Mouse (Mus musculus) bone marrow, adult 2 months (tissue): ENCODE measurements at regions not wholly inside any gene's neighbourhood (a gene's known extent, or its start where the extent isn't known, plus 50 kb on each side); places are given as distances from the start of the nearest gene placed in this dataset.

Experiments used
- H3K27ac ChIP-seq: fragments of 200-500 bp; 2 replicates; pipeline ENCODE4 v1.5.1; 2012; ENCODE audit warnings: low read depth, mild to moderate bottlenecking, control low read depth, inconsistent platforms, low read length; ENCODE audit not compliant: control insufficient read depth, poor library complexity, insufficient read depth
- H3K4me1 ChIP-seq: fragments of 200-500 bp; 2 replicates; pipeline ENCODE4 v1.6.1; 2011; ENCODE audit warnings: low read length; ENCODE audit not compliant: control insufficient read depth, insufficient read depth
- H3K4me3 ChIP-seq: fragments of 200-500 bp; replicated peaks from 2 replicates; pipeline ENCODE3; 2011; ENCODE audit warnings: mild to moderate bottlenecking, low read depth, low read length, control low read depth; ENCODE audit not compliant: control insufficient read depth
- CTCF ChIP-seq: fragments of 200-500 bp; IDR thresholded peaks from 2 replicates; pipeline ENCODE4 v1.5.1; 2011; ENCODE audit warnings: low read length, control low read depth; ENCODE audit not compliant: control insufficient read depth, insufficient read depth
- POLR2A ChIP-seq: fragments of 200-500 bp; IDR thresholded peaks from 2 replicates; pipeline ENCODE4 v1.6.1; 2011; ENCODE audit warnings: low read depth, mild to moderate bottlenecking, control low read depth, low read length, borderline replicate concordance; ENCODE audit not compliant: control insufficient read depth
- WGBS: fragments of 180-500 bp; shearing (Covaris S2); methylation state at CpG from one replicate; pipeline ENCODE4 v1.1.7; 2018; 5-methylcytosine and 5-hydroxymethylcytosine counted together

GRCm38 (mm10) chr12:25934946-25935345 is 480.1 kb downstream of the Rnf144a start:
- no peak overlapping the region for H3K4me3 ChIP-seq
- WGBS, result 70% methylated on average over 5 of the region's 5 CpGs
- TF ChIP-seq POLR2A (no peak), CTCF (no peak)
- no peak overlapping the region for H3K27ac ChIP-seq
- H3K4me1 ChIP-seq, result no peaks in the 10 kb centered on the region

GRCm38 (mm10) chr12:25934526-25934925 is 480.5 kb downstream of the Rnf144a start:
- 88% methylated on average over 3 of the region's 3 CpGs for WGBS
- Histone ChIP-seq H3K4me3 (no peak overlapping the region), H3K4me1 (no peaks in the 10 kb centered on the region), H3K27ac (no peak overlapping the region)
- TF ChIP-seq POLR2A (no peak), CTCF (no peak)

- no peak overlapping the region for H3K27ac ChIP-seq
- no peak overlapping the region for H3K4me3 ChIP-seq
- 86% methylated on average over 5 of the region's 5 CpGs for WGBS
- H3K4me1 ChIP-seq, result no peaks in the 10 kb centered on the region
- TF ChIP-seq CTCF (no peak), POLR2A (no peak)
These were observed 488.7 kb downstream of the Rnf144a start for GRCm38 (mm10) chr12:25926367-25926766.

GRCm38 (mm10) chr12:25924526-25924925 is 490.5 kb downstream of the Rnf144a start:
- WGBS, result 87% methylated on average over 9 of the region's 9 CpGs
- TF ChIP-seq CTCF (no peak), POLR2A (no peak)
- H3K4me3 ChIP-seq, result no peak overlapping the region
- H3K4me1 ChIP-seq, result no peaks in the 10 kb centered on the region
- no peak overlapping the region for H3K27ac ChIP-seq

GRCm38 (mm10) chr12:25923772-25924171 is 491.3 kb downstream of the Rnf144a start:
- no peak for TF ChIP-seq CTCF
- no peak for TF ChIP-seq POLR2A
- WGBS, result 84% methylated on average over 1 of the region's 1 CpGs
- Histone ChIP-seq H3K4me3 (no peak overlapping the region), H3K4me1 (no peaks in the 10 kb centered on the region), H3K27ac (no peak overlapping the region)

- H3K4me1 ChIP-seq, result no peaks in the 10 kb centered on the region
- no peak overlapping the region for H3K4me3 ChIP-seq
- TF ChIP-seq POLR2A (no peak), CTCF (no peak)
- WGBS, result 9% methylated on average over 1 of the region's 1 CpGs
- H3K27ac ChIP-seq, result peak overlapping the region; percentile 50; the same call in 1 of the 2 replicates
These were observed 509.4 kb downstream of the Rnf144a start for GRCm38 (mm10) chr12:25905614-25906013.

GRCm38 (mm10) chr12:25896543-25896942 is 518.5 kb downstream of the Rnf144a start:
- no peak overlapping the region for H3K27ac ChIP-seq
- TF ChIP-seq POLR2A, result no peak
- no peak for TF ChIP-seq CTCF
- WGBS, result 71% methylated on average over 3 of the region's 3 CpGs
- no peaks in the 10 kb centered on the region for H3K4me1 ChIP-seq
- no peak overlapping the region for H3K4me3 ChIP-seq

GRCm38 (mm10) chr12:25895691-25896090 is 519.4 kb downstream of the Rnf144a start:
- no peak overlapping the region for H3K4me3 ChIP-seq
- H3K27ac ChIP-seq, result no peak overlapping the region
- TF ChIP-seq POLR2A, result no peak
- no peak for TF ChIP-seq CTCF
- no peaks in the 10 kb centered on the region for H3K4me1 ChIP-seq
- WGBS, result 6% methylated on average over 1 of the region's 1 CpGs

GRCm38 (mm10) chr12:25891391-25892167 is 523.5 kb downstream of the Rnf144a start:
- no peak overlapping the region for H3K4me3 ChIP-seq
- H3K27ac ChIP-seq, result no peak overlapping the region
- no peak for TF ChIP-seq CTCF
- no peak for TF ChIP-seq POLR2A
- H3K4me1 ChIP-seq, result no peaks in the 10 kb centered on the region
- WGBS, result 64% methylated on average over 4 of the region's 4 CpGs
